Mouse (Mus musculus): ENCODE results near the gene Trnp1.

DNA sequence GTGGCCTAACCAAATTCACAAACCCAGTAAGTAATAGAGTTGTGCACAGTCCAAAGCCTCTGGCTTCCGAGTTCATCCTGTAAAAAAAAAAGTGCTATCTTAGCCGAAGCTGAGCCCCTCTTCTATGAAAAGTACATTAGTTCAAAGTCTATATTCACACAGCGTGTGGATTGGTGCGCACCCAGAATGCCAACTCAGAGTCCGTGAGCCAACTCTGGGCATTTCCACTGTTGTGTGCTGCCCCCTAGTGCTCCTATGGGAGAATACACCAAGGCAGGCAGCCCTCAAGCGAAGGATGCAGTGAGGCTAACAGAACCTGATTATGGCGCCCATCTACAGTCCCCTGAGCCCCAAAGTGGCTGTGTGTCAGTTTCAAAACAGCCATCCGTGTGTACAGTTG lies 14.6 kb upstream of the Trnp1 start:
- TF ChIP-seq CTCF (IDR thresholded peaks at IDR 0.05; ENCODE audit: low read depth) (peak; percentile 90), EP300 (optimal IDR thresholded peaks at IDR 0.05) (no peak)

All from stomach, postnatal 0 days (tissue).